Mouse (Mus musculus) testis, postnatal 14 days (tissue): ENCODE measurements at regions not wholly inside any gene's neighbourhood (a gene's known extent, or its start where the extent isn't known, plus 50 kb on each side); places are given as distances from the start of the nearest gene placed in this dataset.

Experiments used
- DNase-seq: peaks from one replicate; pipeline ENCODE4 v3.0.0; 2021; ENCODE audit warnings: low spot score

DNA sequence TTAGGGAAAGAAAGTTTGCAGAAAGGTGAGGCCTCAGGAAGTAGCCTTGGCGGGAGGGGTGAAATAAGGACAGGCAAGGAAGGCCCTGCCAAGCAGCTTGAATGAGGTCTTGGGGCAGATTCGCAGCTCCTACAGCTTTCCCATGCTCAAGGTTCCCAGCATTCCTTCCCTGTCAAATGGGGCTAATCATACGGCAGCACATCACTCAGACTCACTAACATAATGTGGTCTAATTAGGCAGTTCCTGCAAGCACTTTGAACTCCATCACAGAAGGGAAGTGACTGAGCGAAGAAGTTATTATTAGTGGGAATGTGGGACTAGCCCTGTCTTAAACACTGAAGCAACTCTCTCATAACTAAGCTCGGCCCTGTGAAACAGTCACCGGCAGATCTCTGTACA, 87.1 kb upstream of the Gm10260 start:
- DNase-seq = no peak

GRCm38 (mm10) chr13:97845148-97845547, 84.7 kb upstream of the Gm10260 start:
- DNase-seq = no peak

GRCm38 (mm10) chr13:97842801-97843200, 82.4 kb upstream of the Gm10260 start:
- no peak for DNase-seq

DNA sequence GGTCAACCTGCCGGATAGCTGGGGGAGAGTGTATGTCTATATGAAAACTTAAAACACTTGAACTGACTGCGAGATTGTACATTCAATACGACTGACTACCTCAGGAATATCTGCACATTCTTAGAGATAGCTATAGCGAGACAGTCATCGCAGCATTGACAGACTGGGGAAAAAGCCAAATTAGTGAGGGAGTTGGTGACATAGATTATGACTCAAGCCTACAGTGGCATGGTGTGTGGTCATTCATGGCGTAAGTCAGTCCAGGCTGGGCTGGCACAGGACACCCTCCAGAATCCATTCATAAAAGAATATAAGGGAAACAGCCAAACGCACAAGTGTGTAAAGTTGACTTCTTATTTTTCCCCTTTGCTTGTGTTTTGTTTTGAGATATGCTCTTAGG, 81.1 kb upstream of the Gm10260 start:
- DNase-seq = no peak

DNA sequence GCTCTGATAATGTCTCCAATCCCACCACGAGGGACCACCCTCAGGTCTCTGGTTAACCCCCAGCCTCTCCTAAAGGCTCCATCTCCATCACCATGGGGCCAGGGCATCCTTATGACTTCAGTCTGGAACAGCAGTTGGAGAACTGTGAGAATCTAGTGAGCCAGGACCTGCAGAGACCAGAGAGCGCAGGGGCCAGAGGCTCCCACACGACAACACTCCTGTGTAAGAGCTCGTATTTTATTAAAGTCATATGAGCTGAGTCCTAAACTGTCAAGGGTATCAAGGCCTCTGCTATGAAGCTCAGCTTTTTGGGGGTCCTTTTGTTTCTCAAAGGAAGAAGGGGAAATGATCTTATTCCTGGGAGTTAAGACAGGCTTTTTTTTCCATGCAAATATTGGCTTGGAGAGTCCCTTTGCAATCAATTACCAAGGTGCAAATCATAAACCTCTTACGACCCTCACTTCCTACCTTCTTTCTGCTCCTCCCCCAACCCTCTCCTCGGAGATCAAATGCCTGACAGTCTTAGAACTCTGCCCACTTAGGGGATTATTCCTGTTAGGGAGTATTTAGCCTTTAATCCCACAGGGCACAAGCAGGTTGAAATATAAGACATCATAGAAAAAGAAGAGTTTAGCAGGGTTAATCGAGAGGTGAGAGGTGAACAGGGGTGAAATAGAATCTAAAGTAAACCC, 79.3 kb upstream of the Gm10260 start:
- DNase-seq = no peak

DNA sequence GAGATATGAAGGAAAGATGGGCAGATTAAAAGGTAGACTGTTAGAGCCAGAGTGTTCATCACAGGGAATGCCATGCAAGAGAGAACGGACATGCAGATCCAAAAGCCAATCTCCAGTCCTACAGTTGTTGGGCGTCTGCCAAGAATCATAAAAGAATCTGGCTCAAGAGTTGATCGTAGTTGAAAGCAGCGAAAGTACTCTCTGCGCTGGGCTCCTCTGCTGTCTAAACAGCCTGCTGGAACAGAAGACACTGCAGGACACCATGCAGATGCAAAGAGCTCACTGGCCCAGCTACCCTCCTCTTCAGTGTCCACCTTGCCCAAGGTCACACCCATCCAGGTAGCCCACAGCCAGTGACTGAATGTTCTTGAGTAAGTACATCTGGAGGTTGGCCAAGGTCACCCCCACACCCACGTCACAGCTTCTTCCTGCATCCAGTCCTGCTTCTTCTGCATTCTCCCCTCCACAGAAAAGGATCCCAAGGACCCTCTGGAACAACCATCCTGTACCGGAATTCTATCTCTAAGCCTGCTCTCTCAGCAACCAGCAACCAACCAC, 77.1 kb upstream of the Gm10260 start:
- DNase-seq = peak; percentile 22

GRCm38 (mm10) chr13:97832448-97832847, 72.0 kb upstream of the Gm10260 start:
- DNase-seq = no peak

DNA sequence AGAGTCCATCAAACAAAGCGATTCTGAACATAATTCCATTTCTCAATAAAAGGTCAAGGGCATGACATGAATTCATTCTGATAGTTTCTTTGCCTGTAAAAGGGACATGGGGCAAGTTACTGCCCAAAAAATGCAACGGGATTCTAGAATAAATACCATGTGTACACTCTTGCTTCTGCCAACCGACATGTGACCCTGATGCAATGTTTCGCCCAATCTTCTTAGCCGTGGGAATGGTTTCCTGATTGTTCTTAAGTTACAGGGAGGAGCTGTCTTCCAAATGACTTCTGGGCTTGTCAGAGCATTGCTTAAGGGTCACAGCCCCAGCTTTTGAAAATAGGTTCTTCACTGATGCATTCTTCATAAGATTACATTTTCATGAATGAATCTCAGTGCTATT, 71.4 kb upstream of the Gm10260 start:
- DNase-seq = no peak

- DNase-seq = no peak
Observed at GRCm38 (mm10) chr13:97829558-97829957, 69.1 kb upstream of the Gm10260 start.

- no peak for DNase-seq
Observed at GRCm38 (mm10) chr13:97825801-97826576, 65.6 kb upstream of the Gm10260 start.

- no peak for DNase-seq
Observed at GRCm38 (mm10) chr13:97825361-97825760, 64.9 kb upstream of the Gm10260 start.

GRCm38 (mm10) chr13:97824071-97824716, 63.8 kb upstream of the Gm10260 start:
- no peak for DNase-seq

DNA sequence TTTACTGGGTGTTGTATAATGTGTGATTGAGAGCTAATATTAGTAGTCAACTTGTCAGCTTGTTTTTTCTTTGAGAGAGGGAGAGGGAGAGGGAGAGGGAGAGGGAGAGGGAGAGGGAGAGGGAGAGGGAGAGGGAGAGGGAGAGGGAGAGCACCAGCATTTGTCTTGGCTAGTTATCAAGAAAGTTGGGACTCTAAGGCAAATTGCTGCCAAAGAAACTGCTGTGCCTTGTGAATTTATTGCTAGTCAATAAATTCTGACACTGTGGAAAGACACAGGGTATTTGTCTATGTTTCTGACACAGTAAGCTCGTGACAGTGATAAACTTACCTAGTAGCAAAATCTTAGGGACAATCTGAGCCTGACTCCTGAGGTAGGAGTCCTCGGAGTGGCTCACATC, 61.2 kb upstream of the Gm10260 start:
- no peak for DNase-seq

- no peak for DNase-seq
Observed at GRCm38 (mm10) chr13:97821011-97821410, 60.6 kb upstream of the Gm10260 start.

DNA sequence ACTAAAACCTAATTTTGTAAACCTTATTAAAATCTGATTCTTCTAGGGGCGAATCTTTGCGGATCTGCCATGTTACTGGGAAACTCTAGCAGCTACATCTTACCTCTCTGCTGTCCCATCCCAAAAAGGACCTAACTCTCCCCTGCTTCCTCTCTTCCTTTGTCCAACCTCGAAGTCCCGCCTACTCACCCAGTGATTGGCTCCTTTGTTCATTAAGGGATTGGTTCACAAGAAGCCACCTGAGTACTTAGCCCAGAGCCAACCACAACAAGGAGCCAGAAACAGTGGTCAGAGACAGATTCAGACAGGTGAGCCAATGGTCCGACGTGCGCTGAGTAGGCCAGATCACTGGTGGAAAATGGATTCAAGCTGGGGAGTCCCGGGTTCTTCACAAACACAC, 60.0 kb upstream of the Gm10260 start:
- no peak for DNase-seq

GRCm38 (mm10) chr13:97819036-97819435, 58.6 kb upstream of the Gm10260 start:
- no peak for DNase-seq

- no peak for DNase-seq
Observed at GRCm38 (mm10) chr13:97816923-97817322, 56.5 kb upstream of the Gm10260 start.
